Mouse (Mus musculus) T-cell, adult 2 months (primary cell): Measurements from ENCODE around the gene Trim34a.
"Not testable (repeated sequence)": the region's sequence is repeated elsewhere in the genome, so short reads cannot be mapped to it uniquely, and the experiment has no call there.

Experiments used
- DNase-seq: peaks from one replicate; pipeline ENCODE4 v3.0.0; 2022; ENCODE audit warnings: low spot score

The Trim34a gene

DNA sequence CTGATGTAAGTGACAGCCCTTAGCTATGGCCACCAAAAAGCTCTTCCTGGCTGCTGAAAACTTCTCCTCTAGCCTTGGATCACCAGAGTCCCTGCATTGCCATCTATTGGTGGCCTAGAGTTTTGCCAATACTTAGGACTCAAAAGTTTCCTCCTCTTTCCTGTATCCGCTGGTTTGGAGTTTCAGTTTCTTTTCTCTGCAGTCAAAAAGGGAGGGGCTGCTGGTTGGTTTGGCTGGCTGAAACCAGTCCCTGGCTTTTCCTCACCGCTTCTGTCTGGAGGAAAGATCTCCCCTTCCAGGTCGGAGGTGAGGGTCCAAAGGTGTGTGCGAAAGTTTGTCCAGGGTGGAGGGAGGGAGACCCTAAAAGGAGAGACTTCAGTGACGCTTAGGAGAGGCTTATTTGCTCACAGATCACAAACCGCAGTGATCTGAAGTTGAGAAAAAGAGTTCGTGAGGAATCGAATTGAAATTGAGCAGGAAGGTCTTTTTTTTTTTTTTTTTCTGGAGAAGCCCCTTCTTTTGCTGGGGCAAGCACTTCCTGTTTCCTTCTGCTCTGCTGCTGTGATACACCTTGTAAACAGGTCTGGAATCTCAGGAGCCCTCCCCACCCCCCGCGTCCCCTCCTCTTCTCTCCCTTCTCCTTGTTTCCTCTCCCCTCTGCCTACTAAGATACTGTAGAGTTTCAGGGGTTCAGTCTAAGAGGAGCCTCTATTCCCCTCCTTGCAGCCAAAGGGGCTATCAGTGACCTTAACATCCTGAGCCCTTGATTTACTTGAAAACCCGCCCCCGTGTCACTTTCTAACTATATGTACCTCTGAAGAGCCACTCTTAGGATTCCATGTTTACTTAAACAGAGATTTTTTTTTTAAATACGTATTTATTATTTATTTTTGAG is at the start of gene Trim34a:
Gene Trim34a (plus strand): TSS at position 171 of the 895 bp plus-strand sequence.
- DNase-seq, result peak; percentile 81

DNA sequence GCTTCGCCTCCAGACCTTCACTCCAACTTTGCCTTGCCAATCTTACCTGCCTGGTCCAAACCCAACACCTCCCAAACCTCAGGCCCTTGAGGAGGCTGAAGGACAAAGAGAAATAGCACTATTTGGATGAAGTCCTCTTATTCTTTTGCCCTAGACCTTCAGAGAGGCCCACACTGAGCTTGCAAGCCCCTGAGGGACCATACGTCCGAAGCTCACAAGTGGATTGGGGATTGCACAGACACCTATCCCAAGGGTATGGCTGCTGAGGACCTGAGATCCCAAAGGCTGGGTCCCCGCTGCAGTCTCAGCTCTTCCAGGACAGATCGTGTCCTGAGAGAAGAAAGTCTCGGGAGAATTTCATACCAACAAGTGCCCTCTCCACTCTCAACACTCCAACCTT is 48.4 kb upstream of the Trim34a start, which contains the start of gene Olfr649:
Gene Olfr649 (minus strand): TSS at position 101 of the 400 bp plus-strand sequence.
- no peak for DNase-seq

DNA sequence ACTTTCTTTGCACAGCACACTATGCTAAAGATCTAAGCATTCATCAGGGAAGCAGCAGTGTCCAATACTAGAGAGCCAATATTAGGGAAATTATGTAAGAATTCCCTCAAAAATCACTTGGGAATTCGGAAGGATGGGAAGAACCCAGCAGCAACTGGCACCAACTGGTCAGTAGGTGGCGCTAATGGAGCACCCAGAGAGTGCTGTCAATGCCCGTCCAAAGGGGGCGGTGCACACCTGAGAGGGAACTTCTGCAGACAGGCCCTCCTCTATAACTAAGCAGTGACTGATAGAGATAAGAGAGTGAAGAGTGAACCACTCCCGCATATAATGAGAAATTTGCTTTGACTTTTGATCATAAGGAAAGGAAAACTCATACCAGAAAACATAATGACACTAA is 44.4 kb upstream of the Trim34a start:
- peak; percentile 57 for DNase-seq

DNA sequence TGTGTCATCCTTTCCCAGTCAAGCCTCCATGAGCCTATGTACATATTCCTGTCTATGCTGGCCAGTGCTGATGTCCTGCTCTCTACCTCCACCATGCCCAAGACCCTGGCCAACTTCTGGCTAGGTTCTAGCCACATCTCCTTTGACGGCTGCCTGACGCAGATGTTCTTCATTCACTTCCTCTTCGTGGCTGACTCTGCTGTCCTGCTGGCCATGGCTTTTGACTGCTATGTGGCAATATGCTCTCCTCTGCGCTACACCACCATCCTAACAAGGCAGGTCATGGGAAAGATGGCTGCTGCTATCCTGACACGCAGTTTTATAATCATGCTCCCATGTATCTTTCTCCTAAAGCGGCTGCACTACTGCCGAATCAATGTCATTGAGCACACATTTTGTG is 38.1 kb upstream of the Trim34a start:
- DNase-seq, result no peak

DNA sequence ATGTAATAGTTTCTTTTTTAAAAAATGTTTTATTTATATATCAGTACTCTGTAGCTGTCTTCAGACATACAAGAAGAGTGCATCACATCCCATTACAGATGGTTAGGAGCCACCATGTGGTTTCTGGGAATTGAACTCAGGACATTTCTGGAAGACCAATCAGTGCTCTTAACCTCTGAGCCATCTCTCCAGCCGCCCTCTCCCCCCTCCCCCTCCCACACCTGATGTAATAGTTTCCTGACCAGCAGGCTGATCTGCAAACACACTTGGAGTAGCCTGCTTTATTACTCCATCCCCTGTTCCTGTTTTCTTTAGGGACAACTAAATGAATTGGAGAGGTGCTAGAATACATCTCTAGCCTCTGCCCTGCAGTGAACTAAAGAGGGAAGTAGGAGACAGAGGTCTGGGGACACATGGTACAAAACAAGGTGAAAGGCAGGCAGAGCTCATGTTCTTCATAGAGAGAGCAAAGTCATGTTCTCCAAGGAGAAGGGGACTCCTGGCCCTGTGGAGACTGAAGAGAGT is 28.2 kb upstream of the Trim34a start:
- no peak for DNase-seq

DNA sequence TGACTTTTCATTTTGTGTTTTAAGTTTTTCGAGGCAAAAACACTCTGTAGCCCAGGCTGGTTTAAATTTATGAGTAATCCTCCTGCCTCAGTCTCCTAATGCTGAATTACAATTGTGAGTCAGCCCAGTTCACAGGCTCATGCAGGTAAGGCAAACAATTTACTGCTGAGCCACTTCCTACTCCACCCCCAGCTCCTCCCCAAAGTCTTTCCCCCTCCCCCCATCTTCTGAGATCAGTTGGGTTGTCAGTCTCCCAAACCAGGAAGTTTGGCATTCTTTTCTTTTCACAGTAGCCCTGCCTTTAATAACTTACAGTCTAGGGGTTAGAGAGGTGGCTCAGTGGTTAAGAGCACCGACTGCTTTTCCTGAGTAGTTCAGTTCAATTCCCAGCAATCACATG is 26.4 kb upstream of the Trim34a start:
- DNase-seq, result no peak

DNA sequence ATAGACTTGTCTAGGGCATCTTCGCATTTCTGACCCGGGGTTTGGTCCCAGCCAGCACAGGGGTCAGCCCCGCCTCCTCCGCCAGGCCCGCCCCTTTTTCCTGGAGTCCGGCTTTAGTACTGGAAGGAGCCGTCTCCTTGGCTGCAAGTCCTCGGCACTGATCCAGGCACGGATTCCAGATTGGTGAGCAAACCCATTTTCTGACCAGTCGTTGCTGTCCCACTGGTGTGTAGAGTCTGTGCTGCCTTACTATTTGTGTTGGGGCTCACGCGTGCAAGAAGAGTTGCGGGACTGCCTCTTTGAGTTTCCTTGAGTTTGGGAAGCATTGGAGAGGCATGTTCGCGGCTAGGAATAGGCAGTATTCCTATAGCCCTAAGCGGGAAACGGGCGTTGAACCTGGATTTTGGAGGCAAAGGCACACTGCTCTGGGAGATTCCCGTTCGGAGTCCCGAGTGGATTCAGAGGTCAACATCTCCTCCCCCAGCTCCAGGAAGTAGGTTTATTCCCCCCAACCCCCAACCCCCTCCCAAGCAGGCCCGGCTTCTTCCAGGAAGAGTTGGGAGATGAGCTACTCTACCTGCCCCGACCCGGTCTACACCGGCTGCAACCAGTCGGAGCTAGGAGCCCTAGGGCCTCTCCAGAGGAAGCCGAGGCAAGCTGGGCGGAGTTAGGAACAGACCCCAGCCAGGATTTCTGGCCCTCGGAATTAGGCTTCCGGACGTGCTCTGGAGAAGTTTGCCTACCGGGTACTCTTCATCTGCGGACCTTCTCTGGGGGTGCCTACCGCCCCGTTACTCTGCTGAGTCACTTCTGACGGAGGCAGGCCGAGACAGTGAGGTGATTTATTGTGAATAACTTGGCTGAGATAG is 25.3 kb upstream of the Trim34a start, which contains the start of gene Trim6:
Gene Trim6 (plus strand): TSS at position 93 of the 869 bp plus-strand sequence.
- DNase-seq, result peak; percentile 7

DNA sequence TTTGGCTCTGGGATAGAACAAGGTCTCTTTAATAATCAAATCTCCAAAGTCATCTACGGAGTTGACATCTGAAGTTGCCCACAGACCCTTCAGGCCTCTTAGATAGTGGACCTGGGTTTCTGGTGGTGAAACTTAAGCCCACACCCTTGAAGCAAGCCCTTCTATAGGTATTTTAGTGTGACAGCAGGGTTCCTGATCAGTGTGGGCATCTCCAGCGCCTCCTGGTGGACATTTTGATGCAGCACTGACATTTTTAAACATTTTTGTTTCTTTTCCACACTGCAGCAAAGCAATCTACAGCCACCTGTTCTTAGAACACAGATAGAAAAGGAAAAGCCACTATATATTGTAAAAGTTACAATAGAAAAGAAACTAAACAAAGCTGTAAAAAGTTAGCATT is 13.1 kb upstream of the Trim34a start:
- DNase-seq, result peak; percentile 41

DNA sequence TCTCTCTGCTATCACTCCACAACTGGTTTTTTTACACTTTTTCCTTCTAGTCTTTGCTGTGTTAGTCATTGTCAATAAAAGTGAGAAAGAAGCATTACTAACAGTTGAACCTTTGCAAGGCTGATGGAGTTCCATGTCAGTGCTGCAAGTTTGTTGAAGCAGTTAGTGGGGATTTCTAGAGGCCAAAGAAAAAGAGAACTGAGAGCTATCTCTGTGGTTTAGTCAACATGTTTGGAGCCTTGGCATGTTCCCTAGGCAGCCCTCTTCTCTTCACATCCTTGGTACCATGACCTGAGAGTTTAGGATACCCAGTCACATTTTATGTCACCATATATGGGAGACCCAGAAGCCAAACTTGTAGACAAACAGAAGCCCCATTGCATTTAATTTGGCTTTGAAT is 3.4 kb upstream of the Trim34a start:
- DNase-seq, result no peak

DNA sequence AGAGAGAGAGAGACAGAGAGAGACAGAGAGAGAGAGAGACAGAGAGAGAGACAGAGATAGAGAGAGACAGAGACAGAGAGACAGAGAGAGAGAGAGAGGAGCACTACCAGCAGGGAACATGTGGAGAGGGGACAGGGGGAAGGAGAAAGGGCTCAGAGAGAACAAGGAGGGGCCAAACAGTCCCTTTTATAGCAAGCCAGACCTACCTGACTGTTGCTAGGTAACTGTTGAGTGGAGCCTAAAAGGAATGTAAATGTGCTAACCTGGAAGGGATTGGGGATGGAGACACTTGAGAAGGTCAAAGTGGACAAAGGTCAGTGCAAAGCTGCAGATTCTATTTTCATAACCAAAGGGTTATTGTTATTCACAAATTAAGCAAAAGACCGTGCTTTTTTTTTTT is 641 bp upstream of the Trim34a start:
- DNase-seq, result no peak

DNA sequence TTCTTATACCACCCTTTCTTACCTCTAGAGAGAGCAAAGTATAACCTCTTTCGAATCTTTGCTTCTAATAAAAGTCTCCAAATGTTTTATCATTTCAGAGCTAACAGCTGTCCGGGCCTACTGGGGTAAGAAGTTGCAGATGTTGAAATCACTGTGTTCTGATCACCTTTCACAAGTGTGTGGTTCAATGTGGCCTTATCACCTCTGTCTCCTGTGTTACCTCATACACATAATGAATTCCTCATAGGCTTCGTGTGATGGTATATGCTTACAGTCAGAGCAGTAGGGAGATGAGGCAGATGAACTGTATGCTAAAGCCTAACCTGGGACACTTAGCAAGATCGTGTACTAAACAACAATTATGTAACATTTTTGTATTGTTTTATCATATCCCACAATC is 16.1 kb downstream of the Trim34a start:
- DNase-seq, result not testable (repeated sequence)

DNA sequence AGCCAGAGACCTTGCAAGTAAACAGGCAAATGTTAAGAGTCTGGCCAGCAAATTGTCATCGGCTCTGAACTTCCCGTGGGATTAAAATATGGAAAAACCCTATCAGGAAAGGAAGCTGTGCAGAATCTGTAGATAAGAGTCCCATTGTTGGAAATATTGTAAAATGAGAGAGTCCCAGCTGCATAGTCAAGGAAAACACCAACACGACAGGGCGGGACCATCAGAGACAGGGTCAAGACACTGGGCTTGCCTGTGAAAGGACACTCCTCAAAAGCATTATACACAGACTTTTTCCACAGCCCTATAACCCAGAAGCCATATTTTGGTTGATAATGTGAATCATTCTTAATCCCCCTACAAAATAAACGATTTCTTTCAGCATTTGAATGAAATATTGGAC is 21.1 kb downstream of the Trim34a start:
- not testable (repeated sequence) for DNase-seq

DNA sequence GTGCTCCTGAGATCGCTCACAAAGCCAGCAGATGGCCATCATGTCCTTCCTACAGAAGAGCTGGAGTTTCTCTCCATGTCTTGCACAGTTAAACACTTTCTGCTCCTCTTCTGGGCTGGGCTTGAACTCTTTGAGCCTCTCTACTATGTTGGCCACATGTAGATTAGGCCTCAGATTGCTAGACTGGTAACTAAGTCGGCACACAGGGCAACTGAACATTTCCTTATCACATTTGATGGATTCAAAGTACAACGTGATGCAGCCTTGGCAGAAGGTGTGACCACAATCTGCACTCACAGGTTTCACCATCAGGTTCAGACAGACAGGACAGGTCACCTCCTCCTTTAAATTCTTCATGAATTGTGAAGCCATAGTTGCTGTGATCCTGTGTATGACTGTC is 35.1 kb downstream of the Trim34a start:
- DNase-seq, result not testable (repeated sequence)

DNA sequence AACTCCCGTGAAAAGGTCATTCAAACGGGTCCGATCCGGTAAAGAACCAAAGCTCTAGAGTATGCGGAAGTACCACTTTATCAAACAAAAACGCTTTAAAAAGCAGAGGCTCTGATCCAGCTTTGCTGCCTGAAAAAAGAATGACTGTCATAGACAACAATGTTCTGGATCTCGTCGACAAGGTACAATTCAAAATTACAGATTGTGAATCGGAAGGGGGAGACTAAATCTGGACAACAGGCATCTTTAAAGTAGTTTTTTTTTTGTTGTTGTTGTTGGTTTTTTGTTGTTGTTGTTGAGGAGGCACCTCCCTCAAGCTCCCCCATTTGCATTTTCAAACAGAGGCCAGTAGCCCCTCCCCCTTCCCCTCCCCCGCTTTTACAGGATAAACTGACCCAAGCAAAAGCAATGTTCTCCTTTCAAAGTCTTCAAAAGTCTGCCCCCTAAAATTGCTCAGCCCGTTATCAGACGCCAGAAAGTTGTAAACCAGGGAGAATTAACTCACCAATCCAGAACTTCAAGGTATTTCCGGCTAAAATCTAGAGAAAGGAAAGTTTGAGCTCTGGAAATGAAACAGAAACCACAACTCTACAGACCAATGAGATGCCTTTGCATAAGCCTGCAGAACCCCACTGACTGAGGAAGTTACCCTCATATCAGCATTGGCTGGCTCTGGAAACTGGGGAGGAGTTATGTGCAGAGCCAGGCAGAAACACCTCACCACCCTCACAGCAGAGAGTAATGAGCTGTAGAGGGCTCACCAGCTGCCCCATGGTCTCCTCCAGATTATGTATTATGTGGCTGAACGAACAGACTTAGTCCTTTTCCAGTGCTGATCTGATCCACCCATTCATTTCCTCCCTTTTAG is 43.6 kb downstream of the Trim34a start, which contains the start of gene Trim5:
Gene Trim5 (minus strand): TSS at position 519 of the 868 bp plus-strand sequence.
- peak; percentile 29 for DNase-seq

DNA sequence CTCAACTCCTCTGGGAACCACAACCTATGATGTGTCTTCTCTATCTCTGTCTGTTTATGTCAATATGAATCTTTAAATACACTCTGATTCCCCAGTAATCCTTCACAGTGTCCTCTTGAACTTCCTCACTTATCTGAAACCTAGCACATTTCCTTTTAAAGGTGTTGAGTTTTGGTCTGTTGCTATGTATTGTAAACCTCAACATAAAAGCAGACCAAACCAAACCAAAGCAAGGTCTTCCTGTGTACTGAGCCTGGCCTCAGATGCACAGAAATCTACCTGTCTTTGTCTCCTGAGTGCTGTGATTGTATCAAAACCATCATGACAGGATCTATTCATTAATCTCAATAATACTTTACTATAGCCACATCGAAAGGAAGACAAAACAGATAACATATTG is 46.4 kb downstream of the Trim34a start:
- peak; percentile 32 for DNase-seq

DNA sequence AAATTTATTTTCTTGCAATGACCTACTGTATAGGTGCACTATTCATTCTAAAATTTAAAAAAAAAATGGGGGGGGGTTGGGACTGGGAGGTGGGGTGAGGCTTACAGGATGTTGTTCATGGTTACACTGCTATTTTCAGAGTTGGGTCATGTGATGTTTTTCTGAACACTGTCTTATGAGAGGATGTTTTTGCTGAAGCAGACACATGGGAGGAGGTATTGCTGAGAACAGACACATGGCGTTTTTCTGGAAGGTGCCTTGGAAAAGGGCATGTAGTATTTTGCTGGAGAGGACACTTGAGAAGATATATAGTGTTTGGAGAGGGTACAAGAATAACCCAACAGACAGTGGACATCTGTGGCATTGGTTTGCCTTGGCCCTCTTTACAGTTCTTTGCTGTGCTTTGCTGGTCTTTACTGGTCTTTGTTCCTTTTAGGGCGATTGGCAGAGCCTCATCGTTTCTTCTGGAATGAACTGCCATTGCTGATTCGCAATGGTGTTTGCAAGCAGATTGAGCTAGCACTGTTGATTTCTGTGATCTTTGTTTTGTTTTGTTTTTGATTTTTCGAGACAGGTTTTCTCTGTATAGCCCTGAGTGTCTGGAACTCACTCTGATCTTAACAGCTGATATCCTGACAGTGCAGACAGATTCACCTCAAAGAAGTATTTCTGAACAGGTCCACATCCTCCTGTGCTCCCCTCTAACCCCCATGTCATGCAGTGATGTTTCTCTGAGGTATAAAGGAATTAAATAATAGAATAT is 47.6 kb downstream of the Trim34a start:
- DNase-seq, result peak; percentile 61
